Mouse (Mus musculus): ENCODE results near the gene Snd1. TPM values are rescaled to one million over a fixed set of nuclear protein-coding genes. Genes with fewer than 3 reads are reported as not detected.
"Not testable (repeated sequence)": the region's sequence is repeated elsewhere in the genome, so short reads cannot be mapped to it uniquely, and the experiment has no call there.

Gene Snd1
- polyA plus RNA-seq, 1 experiment from 2014 or later = 104 TPM

DNA sequence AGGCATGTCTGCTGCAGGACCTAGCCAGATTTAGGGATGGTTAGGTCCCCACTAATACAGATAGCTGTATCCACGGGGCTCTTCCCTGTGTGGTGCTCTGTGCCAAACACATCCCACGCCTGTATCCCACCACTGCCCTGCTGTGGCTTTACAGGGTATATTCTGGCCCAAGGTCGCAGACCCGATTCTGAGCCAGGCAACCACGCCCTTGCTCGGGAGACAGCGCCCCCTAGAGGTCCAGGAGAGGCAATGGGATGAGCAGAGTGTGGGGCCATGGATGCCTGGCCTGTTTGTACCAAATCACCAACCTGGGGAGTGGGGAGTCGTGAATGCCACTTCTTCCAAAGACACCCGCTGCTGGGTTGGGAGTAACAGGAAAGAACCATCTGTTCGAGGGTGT lies 423.9 kb downstream of the Snd1 start:
- Histone ChIP-seq H3K4me2 (no peak overlapping the region), H3K36me3 (replicated peaks) (no peaks in the 10 kb centered on the region), H3K4me3 (replicated peaks) (no peak overlapping the region), H3K27me3 (peaks cover 21% of the 10 kb centered on the region; the same call in 1 of the 2 replicates), H3K4me1 (peaks cover 13% of the 10 kb centered on the region), H3K9ac (no peak overlapping the region), H3K27ac (no peak overlapping the region), H3K9me3 (no peaks in the 10 kb centered on the region)
- WGBS = 14% methylated on average over 10 of the region's 10 CpGs
- no peak; the same call in 1 of the 2 replicates for ATAC-seq (ENCODE audit: low FRiP score)

GRCm38 (mm10) chr6:28902573-28902972 lies 427.6 kb downstream of the Snd1 start:
- Histone ChIP-seq H3K27ac (no peak overlapping the region), H3K9ac (no peak overlapping the region), H3K4me1 (peaks cover 7% of the 10 kb centered on the region; the same call in 1 of the 2 replicates), H3K27me3 (peaks cover 10% of the 10 kb centered on the region; the same call in 1 of the 2 replicates), H3K4me2 (no peak overlapping the region), H3K4me3 (replicated peaks) (no peak overlapping the region), H3K36me3 (replicated peaks) (no peaks in the 10 kb centered on the region), H3K9me3 (0 out of 2 replicates have a peak, but pooled peaks cover 2% of the 10 kb centered on the region)
- WGBS = 89% methylated on average over 2 of the region's 2 CpGs
- ATAC-seq (ENCODE audit: low FRiP score) = no peak

- Histone ChIP-seq H3K36me3 (replicated peaks) (no peaks in the 10 kb centered on the region), H3K27me3 (peaks cover 4% of the 10 kb centered on the region; the same call in 1 of the 2 replicates), H3K4me1 (no peaks in the 10 kb centered on the region), H3K4me3 (replicated peaks) (no peak overlapping the region), H3K9ac (no peak overlapping the region), H3K27ac (no peak overlapping the region), H3K4me2 (no peak overlapping the region), H3K9me3 (0 out of 2 replicates have a peak, but pooled peaks cover 2% of the 10 kb centered on the region)
- 72% methylated on average over 4 of the region's 4 CpGs for WGBS
- no peak for ATAC-seq (ENCODE audit: low FRiP score)
These were observed 429.5 kb downstream of the Snd1 start for GRCm38 (mm10) chr6:28904417-28904816.

- 83% methylated on average over 8 of the region's 8 CpGs for WGBS
- no peak for ATAC-seq (ENCODE audit: low FRiP score)
These were observed 430.4 kb downstream of the Snd1 start for GRCm38 (mm10) chr6:28905301-28905700.

GRCm38 (mm10) chr6:28909866-28910265 lies 434.9 kb downstream of the Snd1 start:
- Histone ChIP-seq H3K4me1 (no peaks in the 10 kb centered on the region), H3K4me2 (no peak overlapping the region), H3K4me3 (replicated peaks) (no peak overlapping the region), H3K27ac (no peak overlapping the region), H3K9me3 (no peaks in the 10 kb centered on the region), H3K27me3 (no peaks in the 10 kb centered on the region; the same call in 1 of the 2 replicates), H3K36me3 (replicated peaks) (no peaks in the 10 kb centered on the region), H3K9ac (no peak overlapping the region)
- no peak for ATAC-seq (ENCODE audit: low FRiP score)
- 81% methylated on average over 15 of the region's 15 CpGs for WGBS

More at GRCm38 (mm10) chr6:28905301-28905700, 430.4 kb downstream of the Snd1 start:
- Histone ChIP-seq H3K4me3 (replicated peaks) (no peak overlapping the region), H3K27ac (no peak overlapping the region), H3K36me3 (replicated peaks) (no peaks in the 10 kb centered on the region), H3K4me2 (no peak overlapping the region), H3K9me3 (0 out of 2 replicates have a peak, but pooled peaks cover 2% of the 10 kb centered on the region), H3K27me3 (peaks cover 4% of the 10 kb centered on the region; the same call in 1 of the 2 replicates), H3K9ac (no peak overlapping the region), H3K4me1 (no peaks in the 10 kb centered on the region)

GRCm38 (mm10) chr6:28914981-28915380 lies 440.0 kb downstream of the Snd1 start:
- H3K36me3 ChIP-seq (replicated peaks) = no peaks in the 10 kb centered on the region
- ATAC-seq (ENCODE audit: low FRiP score) = no peak
- no peak overlapping the region for H3K4me3 ChIP-seq (replicated peaks)
- H3K4me1 ChIP-seq = peaks cover 7% of the 10 kb centered on the region; the same call in 1 of the 2 replicates
- 35% methylated on average over 1 of the region's 1 CpGs for WGBS
- H3K9me3 ChIP-seq = no peaks in the 10 kb centered on the region; the same call in 1 of the 2 replicates
- H3K27ac ChIP-seq = no peak overlapping the region
- H3K4me2 ChIP-seq = no peak overlapping the region
- no peak overlapping the region for H3K9ac ChIP-seq
- H3K27me3 ChIP-seq = no peaks in the 10 kb centered on the region; the same call in 1 of the 2 replicates

GRCm38 (mm10) chr6:28916630-28917029 lies 441.7 kb downstream of the Snd1 start:
- ATAC-seq (ENCODE audit: low FRiP score) = no peak

GRCm38 (mm10) chr6:28919346-28919745 lies 444.4 kb downstream of the Snd1 start:
- 58% methylated on average over 6 of the region's 6 CpGs for WGBS
- H3K27ac ChIP-seq = no peak overlapping the region

More at GRCm38 (mm10) chr6:28916630-28917029, 441.7 kb downstream of the Snd1 start:
- Histone ChIP-seq H3K4me1 (peaks cover 7% of the 10 kb centered on the region; the same call in 1 of the 2 replicates), H3K36me3 (replicated peaks) (no peaks in the 10 kb centered on the region), H3K9ac (no peak overlapping the region), H3K27ac (no peak overlapping the region), H3K27me3 (no peaks in the 10 kb centered on the region; the same call in 1 of the 2 replicates), H3K4me2 (no peak overlapping the region), H3K4me3 (replicated peaks) (no peak overlapping the region), H3K9me3 (no peaks in the 10 kb centered on the region; the same call in 1 of the 2 replicates)
- WGBS = 66% methylated on average over 8 of the region's 8 CpGs

DNA sequence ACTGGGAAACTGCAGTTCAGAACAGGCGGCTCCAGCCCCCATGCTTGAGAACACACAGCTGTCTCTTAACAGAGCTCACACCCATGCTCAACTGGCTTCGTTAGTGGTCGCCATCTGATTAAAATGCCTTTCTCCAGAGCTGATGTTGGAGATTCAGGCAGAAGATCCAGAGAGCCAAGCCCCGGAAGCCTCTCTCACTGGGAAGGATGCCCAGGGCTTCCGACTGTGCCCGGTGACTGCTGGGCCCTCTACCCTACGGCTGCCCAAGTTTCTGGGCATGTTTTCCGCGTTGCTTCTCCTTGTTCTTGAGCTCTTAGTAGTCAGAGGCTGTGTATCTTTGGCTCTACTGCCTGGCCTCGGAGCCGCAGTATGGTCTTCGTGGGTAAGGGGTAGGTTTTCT lies 447.4 kb downstream of the Snd1 start:
- Histone ChIP-seq H3K4me1 (peaks cover 7% of the 10 kb centered on the region; the same call in 1 of the 2 replicates), H3K9ac (no peak overlapping the region), H3K36me3 (replicated peaks) (no peaks in the 10 kb centered on the region), H3K4me2 (no peak overlapping the region), H3K4me3 (replicated peaks) (no peak overlapping the region), H3K9me3 (no peaks in the 10 kb centered on the region), H3K27ac (no peak overlapping the region), H3K27me3 (no peaks in the 10 kb centered on the region)
- ATAC-seq (ENCODE audit: low FRiP score) = no peak
- 87% methylated on average over 12 of the region's 12 CpGs for WGBS

More at GRCm38 (mm10) chr6:28919346-28919745, 444.4 kb downstream of the Snd1 start:
- Histone ChIP-seq H3K4me3 (replicated peaks) (no peak overlapping the region), H3K36me3 (replicated peaks) (no peaks in the 10 kb centered on the region), H3K27me3 (no peaks in the 10 kb centered on the region), H3K9me3 (no peaks in the 10 kb centered on the region; the same call in 1 of the 2 replicates), H3K4me1 (peaks cover 7% of the 10 kb centered on the region; the same call in 1 of the 2 replicates), H3K9ac (no peak overlapping the region), H3K4me2 (no peak overlapping the region)
- ATAC-seq (ENCODE audit: low FRiP score) = no peak

DNA sequence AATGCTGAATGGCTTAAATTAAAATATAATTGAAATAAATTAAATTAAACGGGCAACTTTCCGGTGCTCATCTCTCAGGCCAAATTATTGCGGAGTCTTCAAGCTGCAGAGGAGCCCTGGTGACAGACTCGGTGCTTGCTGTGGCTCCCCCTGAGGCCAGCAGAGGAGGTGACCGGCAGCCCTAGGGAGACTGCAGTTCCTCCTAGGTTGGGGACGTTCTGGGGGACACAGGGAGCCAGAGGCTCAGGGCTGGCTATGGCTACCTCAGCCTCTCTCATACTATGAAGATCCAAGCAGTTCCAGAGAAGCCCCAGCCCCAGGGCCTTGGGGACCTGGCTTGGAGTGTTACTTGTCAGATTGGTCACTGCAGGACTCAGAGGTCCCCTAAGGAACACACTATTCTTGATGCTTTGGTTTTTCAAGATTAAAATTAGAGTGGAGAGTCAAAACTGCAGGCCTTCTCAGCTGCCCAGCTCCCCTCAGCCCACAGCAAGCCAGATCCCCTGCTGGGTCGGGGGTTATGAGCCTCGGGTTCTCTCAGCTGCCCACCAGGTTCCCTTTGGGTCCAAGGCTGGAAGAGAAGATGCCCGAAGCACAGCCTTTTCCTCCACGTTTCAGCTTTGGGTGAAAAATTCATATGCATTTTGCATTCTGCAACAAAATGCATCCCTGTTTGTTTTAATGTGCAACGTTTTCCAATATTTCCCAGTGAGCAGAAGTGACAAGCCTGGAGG lies 448.3 kb downstream of the Snd1 start:
- Histone ChIP-seq H3K9me3 (no peaks in the 10 kb centered on the region), H3K4me1 (peaks cover 7% of the 10 kb centered on the region; the same call in 1 of the 2 replicates), H3K36me3 (replicated peaks) (no peaks in the 10 kb centered on the region), H3K27me3 (no peaks in the 10 kb centered on the region), H3K4me2 (no peak overlapping the region), H3K27ac (no peak overlapping the region), H3K4me3 (replicated peaks) (no peak overlapping the region), H3K9ac (no peak overlapping the region)
- WGBS = 78% methylated on average over 11 of the region's 11 CpGs
- ATAC-seq (ENCODE audit: low FRiP score) = no peak

DNA sequence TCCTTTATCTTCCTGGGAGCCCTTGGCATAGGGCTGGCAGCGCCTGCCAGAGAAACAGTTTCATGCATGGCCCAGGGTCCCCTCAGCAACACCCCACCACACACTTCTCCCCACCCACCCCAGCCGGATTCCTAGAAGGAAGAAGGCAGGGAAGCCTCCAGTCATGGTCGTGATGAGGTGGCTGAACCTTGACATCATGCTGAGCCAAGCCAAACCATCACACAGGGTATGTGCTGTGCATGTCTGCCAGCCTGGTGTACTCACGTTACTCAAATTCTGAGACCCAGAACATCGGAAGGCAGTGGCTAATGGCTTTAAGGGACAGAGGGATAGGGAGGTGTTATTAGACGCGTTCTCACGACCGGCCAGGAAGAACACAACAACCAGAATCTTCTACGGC lies 448.9 kb downstream of the Snd1 start:
- no peaks in the 10 kb centered on the region for H3K36me3 ChIP-seq (replicated peaks)
- H3K9ac ChIP-seq = no peak overlapping the region
- H3K4me3 ChIP-seq (replicated peaks) = no peak overlapping the region
- no peak overlapping the region for H3K4me2 ChIP-seq
- H3K4me1 ChIP-seq = peaks cover 7% of the 10 kb centered on the region; the same call in 1 of the 2 replicates
- no peaks in the 10 kb centered on the region for H3K9me3 ChIP-seq
- no peaks in the 10 kb centered on the region for H3K27me3 ChIP-seq
- no peak for ATAC-seq (ENCODE audit: low FRiP score)
- H3K27ac ChIP-seq = no peak overlapping the region
- WGBS = 80% methylated on average over 10 of the region's 10 CpGs

GRCm38 (mm10) chr6:28927987-28928386 lies 453.0 kb downstream of the Snd1 start:
- not testable (repeated sequence) for H3K36me3 ChIP-seq (replicated peaks); ATAC-seq (ENCODE audit: low FRiP score); H3K9me3 ChIP-seq; H3K27me3 ChIP-seq; H3K9ac ChIP-seq; H3K4me2 ChIP-seq; H3K27ac ChIP-seq; H3K4me3 ChIP-seq (replicated peaks)
- WGBS = 78% methylated on average over 12 of the region's 24 CpGs
- peaks cover 20% of the 10 kb centered on the region for H3K4me1 ChIP-seq

Data from forebrain, embryonic 12.5 days (tissue).